Mouse (Mus musculus) limb, embryonic 10.5 days (tissue): ENCODE data around the gene Prss45. TPM values are rescaled to one million over a fixed set of nuclear protein-coding genes. Genes with fewer than 3 reads are reported as not detected.
A peak's percentile ranks its signal among the peaks of the same experiment; 100 is the strongest.

Experiments
- DNase-seq: peaks from one replicate; pipeline ENCODE4 v3.0.0-alpha.2; 2017; ENCODE audit warnings: low spot score
- H3K27ac ChIP-seq: fragments of 300-500 bp; sonication (generic); 2 replicates; pipeline ENCODE4 v1.5.1; 2016; ENCODE audit warnings: mild to moderate bottlenecking
- H3K27me3 ChIP-seq: fragments of 300-500 bp; sonication (generic); 2 replicates; pipeline ENCODE4 v1.6.1; 2016; ENCODE audit warnings: low read depth, mild to moderate bottlenecking; ENCODE audit not compliant: poor library complexity, severe bottlenecking
- H3K36me3 ChIP-seq: fragments of 300-500 bp; sonication (generic); 2 replicates; pipeline ENCODE4 v1.6.1; 2016; ENCODE audit warnings: mild to moderate bottlenecking, moderate library complexity
- H3K4me1 ChIP-seq: fragments of 300-500 bp; sonication (generic); 2 replicates; pipeline ENCODE4 v1.6.1; 2016
- H3K4me3 ChIP-seq: fragments of 300-500 bp; sonication (generic); 2 replicates; pipeline ENCODE4 v1.5.1; 2016; ENCODE audit warnings: mild to moderate bottlenecking, moderate library complexity
- H3K9me3 ChIP-seq: fragments of 300-500 bp; sonication (generic); replicated peaks from 2 replicates; pipeline ENCODE4 v1.6.1; 2016; ENCODE audit warnings: mild to moderate bottlenecking
- WGBS: fragments of 180-500 bp; shearing (Covaris S2); methylation state at CpG from one replicate; pipeline ENCODE4 v1.1.7; 2016; 5-methylcytosine and 5-hydroxymethylcytosine counted together
- polyA plus RNA-seq: library from polyadenylated mRNA; unstranded; fragments of >200 nt; fragmentation: Nextera tagmentation; extraction: Ambion mirVana; gene quantifications from 2 replicates; pipeline ENCODE4 v1.2.1, GENCODE M21; 2016

Prss45 gene
- polyA plus RNA-seq, 1 experiment from 2014 or later: not detected

GRCm38 (mm10) chr9:110826390-110826789 is 8.0 kb upstream of the Prss45 start, which contains the start of gene Prss43:
Prss43 (plus strand) TSS chr9:110826690.
- 83% methylated on average over 3 of the region's 3 CpGs for WGBS

DNA sequence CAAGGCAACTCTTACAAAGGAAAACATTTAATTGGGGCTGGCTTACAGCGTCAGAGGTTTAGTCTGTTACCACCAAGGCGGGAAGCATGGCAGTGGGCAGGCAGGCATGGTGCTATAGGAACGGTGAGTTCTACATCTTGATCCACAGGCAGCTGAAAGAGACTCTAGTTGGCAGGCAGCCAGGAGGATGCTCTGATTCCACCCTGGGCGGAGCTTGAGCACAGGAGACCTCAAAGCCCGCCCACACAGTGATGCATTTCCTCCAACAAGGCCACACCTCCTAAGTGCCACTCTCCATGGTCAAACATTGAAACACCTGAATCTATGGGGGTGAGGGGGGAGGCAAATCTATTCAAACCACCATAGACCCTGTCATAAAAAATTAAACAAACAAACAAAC is 1.4 kb upstream of the Prss45 start:
- no peaks in the 10 kb centered on the region for H3K9me3 ChIP-seq
- H3K36me3 ChIP-seq: no peaks in the 10 kb centered on the region
- peaks cover 17% of the 10 kb centered on the region; the same call in 1 of the 2 replicates for H3K27me3 ChIP-seq
- H3K4me3 ChIP-seq: no peak overlapping the region
- WGBS: 87% methylated on average over 5 of the region's 5 CpGs
- peaks cover 4% of the 10 kb centered on the region for H3K4me1 ChIP-seq
- no peak for DNase-seq
- no peak overlapping the region for H3K27ac ChIP-seq

More at GRCm38 (mm10) chr9:110826390-110826789, 8.0 kb upstream of the Prss45 start, which contains the start of gene Prss43:
- Histone ChIP-seq H3K4me1 (peaks cover 7% of the 10 kb centered on the region), H3K4me3 (no peak within 1 kb of the TSS), H3K27me3 (peaks cover 27% of the 10 kb centered on the region), H3K9me3 (no peaks in the 10 kb centered on the region), H3K36me3 (no peaks in the 10 kb centered on the region), H3K27ac (no peak within 1 kb of the TSS)
- DNase-seq: no peak

- 36% methylated on average over 10 of the region's 10 CpGs for WGBS
- Histone ChIP-seq H3K4me1 (peaks cover 4% of the 10 kb centered on the region), H3K27me3 (peaks cover 8% of the 10 kb centered on the region; the same call in 1 of the 2 replicates), H3K36me3 (no peaks in the 10 kb centered on the region), H3K27ac (no peak overlapping the region), H3K4me3 (no peak overlapping the region), H3K9me3 (no peaks in the 10 kb centered on the region)
- no peak for DNase-seq
These were observed 573 bp downstream of the Prss45 start for GRCm38 (mm10) chr9:110834961-110835360.

DNA sequence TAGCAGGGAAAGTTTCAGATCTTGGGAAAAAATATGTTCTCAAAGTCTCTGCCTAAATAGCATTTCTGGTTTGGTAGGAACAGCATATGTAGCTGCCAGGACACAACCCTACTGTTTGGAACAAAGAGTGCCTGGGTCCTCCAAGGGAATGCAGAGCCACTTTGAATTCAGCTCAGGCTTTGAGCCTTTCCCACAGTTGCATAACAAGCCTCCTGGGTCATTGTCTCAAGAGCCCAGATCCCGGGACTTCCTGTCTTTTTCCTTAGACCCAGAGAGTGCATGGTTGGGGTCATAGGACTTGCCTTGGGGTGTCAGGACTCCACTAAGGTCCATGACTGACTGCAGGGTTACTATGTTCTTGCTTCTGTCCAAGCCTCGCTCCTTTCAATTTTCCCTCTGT is 1.7 kb downstream of the Prss45 start:
- no peaks in the 10 kb centered on the region for H3K9me3 ChIP-seq

GRCm38 (mm10) chr9:110840905-110841304 is 6.5 kb downstream of the Prss45 start:
- Histone ChIP-seq H3K4me1 (peaks cover 5% of the 10 kb centered on the region; the same call in 1 of the 2 replicates), H3K4me3 (no peak overlapping the region), H3K27me3 (no peaks in the 10 kb centered on the region), H3K27ac (no peak overlapping the region), H3K36me3 (no peaks in the 10 kb centered on the region), H3K9me3 (no peaks in the 10 kb centered on the region)
- no peak for DNase-seq
- 90% methylated on average over 6 of the region's 6 CpGs for WGBS

More for the DNA sequence above, 1.7 kb downstream of the Prss45 start:
- H3K4me3 ChIP-seq: no peak overlapping the region
- no peak for DNase-seq
- no peak overlapping the region for H3K27ac ChIP-seq
- H3K27me3 ChIP-seq: peaks cover 8% of the 10 kb centered on the region; the same call in 1 of the 2 replicates
- H3K4me1 ChIP-seq: peaks cover 7% of the 10 kb centered on the region
- no peaks in the 10 kb centered on the region for H3K36me3 ChIP-seq
- 71% methylated on average over 2 of the region's 2 CpGs for WGBS

- 82% methylated on average over 2 of the region's 2 CpGs for WGBS
- H3K4me1 ChIP-seq: peaks cover 5% of the 10 kb centered on the region; the same call in 1 of the 2 replicates
- no peaks in the 10 kb centered on the region for H3K36me3 ChIP-seq
These were observed 7.0 kb downstream of the Prss45 start for GRCm38 (mm10) chr9:110841438-110841837.

GRCm38 (mm10) chr9:110844206-110844605 is 9.8 kb downstream of the Prss45 start, which contains the start of gene Prss46:
Prss46 (plus strand) TSS chr9:110844506.
- no peaks in the 10 kb centered on the region for H3K27me3 ChIP-seq
- DNase-seq: no peak
- WGBS: 86% methylated on average over 10 of the region's 10 CpGs
- no peaks in the 10 kb centered on the region for H3K36me3 ChIP-seq
- H3K4me1 ChIP-seq: peaks cover 5% of the 10 kb centered on the region; the same call in 1 of the 2 replicates
- no peaks in the 10 kb centered on the region for H3K9me3 ChIP-seq
- no peak within 1 kb of the TSS for H3K27ac ChIP-seq
- no peak within 1 kb of the TSS for H3K4me3 ChIP-seq

More at GRCm38 (mm10) chr9:110841438-110841837, 7.0 kb downstream of the Prss45 start:
- H3K27me3 ChIP-seq: no peaks in the 10 kb centered on the region
- no peak overlapping the region for H3K4me3 ChIP-seq
- DNase-seq: no peak
- no peaks in the 10 kb centered on the region for H3K9me3 ChIP-seq
- no peak overlapping the region for H3K27ac ChIP-seq

- 87% methylated on average over 7 of the region's 7 CpGs for WGBS
- Histone ChIP-seq H3K9me3 (no peaks in the 10 kb centered on the region), H3K4me3 (no peak overlapping the region), H3K27me3 (no peaks in the 10 kb centered on the region), H3K4me1 (0 out of 2 replicates have a peak, but pooled peaks cover 2% of the 10 kb centered on the region), H3K36me3 (no peaks in the 10 kb centered on the region), H3K27ac (no peak overlapping the region)
- DNase-seq: no peak
These were observed 14.8 kb downstream of the Prss45 start for GRCm38 (mm10) chr9:110849162-110849561.

GRCm38 (mm10) chr9:110855903-110856302 is 21.5 kb downstream of the Prss45 start:
- 71% methylated on average over 7 of the region's 7 CpGs for WGBS
- H3K36me3 ChIP-seq: no peaks in the 10 kb centered on the region
- no peaks in the 10 kb centered on the region for H3K9me3 ChIP-seq
- peaks cover 38% of the 10 kb centered on the region for H3K27me3 ChIP-seq
- no peak overlapping the region for H3K27ac ChIP-seq
- no peak for DNase-seq
- H3K4me1 ChIP-seq: peaks cover 17% of the 10 kb centered on the region
- H3K4me3 ChIP-seq: no peak overlapping the region

- Histone ChIP-seq H3K36me3 (no peaks in the 10 kb centered on the region), H3K4me1 (peaks cover 17% of the 10 kb centered on the region), H3K27me3 (peaks cover 38% of the 10 kb centered on the region), H3K9me3 (no peaks in the 10 kb centered on the region), H3K4me3 (no peak overlapping the region), H3K27ac (no peak overlapping the region)
- DNase-seq: no peak
- 64% methylated on average over 4 of the region's 4 CpGs for WGBS
These were observed 22.5 kb downstream of the Prss45 start for GRCm38 (mm10) chr9:110856920-110857319.

- peak within 1 kb of the TSS; percentile 54; the same call in 1 of the 2 replicates for H3K27ac ChIP-seq
- no peaks in the 10 kb centered on the region for H3K36me3 ChIP-seq
- peaks cover 15% of the 10 kb centered on the region for H3K4me1 ChIP-seq
- no peaks in the 10 kb centered on the region for H3K9me3 ChIP-seq
- peak; percentile 62 for DNase-seq
- H3K27me3 ChIP-seq: peaks cover 38% of the 10 kb centered on the region
- peak within 1 kb of the TSS; percentile 46 for H3K4me3 ChIP-seq
- 8% methylated on average over 49 of the region's 50 CpGs for WGBS
These were observed 23.5 kb downstream of the Prss45 start, which contains the start of gene Prss50 for GRCm38 (mm10) chr9:110857781-110858472. Prss50 (plus strand) TSS chr9:110857967.

DNA sequence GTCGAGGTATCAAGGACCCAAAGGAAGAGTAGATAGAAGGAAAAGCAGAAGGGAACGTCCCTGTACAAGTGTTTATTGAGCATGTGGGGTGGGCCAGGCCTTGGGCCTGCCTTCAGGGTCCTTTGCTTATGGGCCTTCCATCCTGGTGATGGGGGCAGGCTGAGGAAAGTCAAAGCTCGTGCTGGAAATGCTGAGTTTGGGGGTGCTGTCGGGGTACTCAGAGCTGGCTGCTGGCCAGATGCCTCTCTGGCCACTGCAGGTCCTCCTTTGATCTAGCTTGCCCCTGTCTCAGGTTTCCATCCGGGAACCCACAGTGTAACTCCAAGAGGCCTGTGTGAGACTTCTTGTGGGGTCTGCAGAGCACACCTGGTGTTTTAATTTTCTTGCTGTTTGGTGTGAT is 24.1 kb downstream of the Prss45 start:
- Histone ChIP-seq H3K27ac (no peak overlapping the region), H3K27me3 (peaks cover 38% of the 10 kb centered on the region), H3K36me3 (no peaks in the 10 kb centered on the region), H3K9me3 (no peaks in the 10 kb centered on the region), H3K4me3 (0 out of 2 replicates have a peak overlapping the region, but pooled peaks have one; percentile 46), H3K4me1 (peaks cover 15% of the 10 kb centered on the region)
- DNase-seq: no peak
- 29% methylated on average over 5 of the region's 5 CpGs for WGBS

DNA sequence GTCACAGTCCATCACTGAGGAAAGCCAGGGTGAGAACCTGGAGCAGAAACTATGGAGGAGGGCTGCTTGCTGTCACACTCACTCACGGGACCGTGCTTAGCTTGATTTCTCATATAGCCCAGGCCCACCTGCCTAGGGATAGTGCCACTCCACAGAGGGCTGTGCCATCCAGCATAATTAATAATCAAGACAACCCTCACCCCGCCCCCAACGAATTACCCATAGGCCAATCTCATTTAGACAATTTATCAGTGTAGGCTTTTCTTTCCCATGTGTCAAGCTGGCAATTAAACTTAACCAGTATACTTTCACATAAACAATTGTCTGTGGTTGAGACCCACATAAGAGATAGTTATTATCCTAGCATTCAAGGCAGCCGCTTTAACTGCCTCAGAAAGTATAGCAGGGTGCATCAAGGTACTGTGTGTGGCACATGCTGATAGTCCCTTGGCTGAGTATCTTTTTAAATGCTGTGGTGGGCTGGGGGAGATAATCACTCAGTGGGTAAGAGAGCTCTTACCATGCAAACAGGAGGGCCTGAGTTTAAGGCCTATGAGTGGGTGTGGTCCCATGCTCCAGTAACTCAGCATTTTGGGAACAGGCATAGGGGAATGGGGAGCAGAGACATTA is 24.7 kb downstream of the Prss45 start:
- H3K36me3 ChIP-seq: no peaks in the 10 kb centered on the region
- WGBS: 86% methylated on average over 5 of the region's 5 CpGs
- H3K27me3 ChIP-seq: peaks cover 38% of the 10 kb centered on the region
- no peaks in the 10 kb centered on the region for H3K9me3 ChIP-seq
- DNase-seq: no peak
- no peak overlapping the region for H3K4me3 ChIP-seq
- H3K4me1 ChIP-seq: peaks cover 15% of the 10 kb centered on the region
- H3K27ac ChIP-seq: no peak overlapping the region
